Mouse (Mus musculus) forebrain, postnatal 0 days (tissue): ENCODE measurements around the gene Med27. TPM values are rescaled to one million over a fixed set of nuclear protein-coding genes. Genes with fewer than 3 reads are reported as not detected.

ENCODE experiments used
- ATAC-seq: fragments of 200-750 bp; cut with Nextera tagmentation; 2 replicates; pipeline ENCODE4 v1.8.0; 2017; ENCODE audit warnings: mild to moderate bottlenecking, moderate library complexity
- DNase-seq: peaks from one replicate; pipeline ENCODE4 v3.0.0-alpha.2; 2015
- H3K27ac ChIP-seq: fragments of 300-500 bp; sonication (generic); 2 replicates; pipeline ENCODE4 v1.5.1; 2014; ENCODE audit warnings: low read depth, mild to moderate bottlenecking, antibody characterized with exemption, low read length, moderate library complexity, mixed read lengths
- H3K27me3 ChIP-seq: fragments of 300-500 bp; sonication (generic); 2 replicates; pipeline ENCODE4 v1.6.1; 2014; ENCODE audit warnings: mild to moderate bottlenecking, low read length, mixed read lengths; ENCODE audit not compliant: insufficient read depth
- H3K36me3 ChIP-seq: fragments of 300-500 bp; sonication (generic); 2 replicates; pipeline ENCODE4 v1.6.1; 2014; ENCODE audit warnings: mild to moderate bottlenecking, moderate library complexity; ENCODE audit not compliant: insufficient read depth
- H3K4me1 ChIP-seq: fragments of 300-500 bp; sonication (generic); 2 replicates; pipeline ENCODE4 v1.6.1; 2014; ENCODE audit warnings: antibody characterized with exemption; ENCODE audit not compliant: insufficient read depth
- H3K4me2 ChIP-seq: fragments of 300-500 bp; sonication (generic); 2 replicates; pipeline ENCODE4 v1.6.1; 2014; ENCODE audit warnings: low read depth, mild to moderate bottlenecking, moderate library complexity
- H3K4me3 ChIP-seq: fragments of 300-500 bp; sonication (generic); 2 replicates; pipeline ENCODE4 v1.5.1; 2014; ENCODE audit warnings: low read depth, low read length, mixed read lengths
- H3K9ac ChIP-seq: fragments of 300-500 bp; sonication (generic); 2 replicates; pipeline ENCODE4 v1.6.1; 2014; ENCODE audit warnings: mild to moderate bottlenecking
- H3K9me3 ChIP-seq: fragments of 300-500 bp; sonication (generic); 2 replicates; pipeline ENCODE4 v1.6.1; 2016; ENCODE audit warnings: low read length
- CTCF ChIP-seq: sonication (generic); IDR thresholded peaks from 2 replicates; pipeline ENCODE4 v1.5.1; 2016; ENCODE audit warnings: antibody characterized with exemption, control low read depth, low read depth
- WGBS: fragments of 180-500 bp; shearing (Covaris S2); extraction: QIAGEN DNeasy Blood & Tissue Kit; methylation state at CpG from one replicate; pipeline ENCODE4 v1.1.7; 2014; 5-methylcytosine and 5-hydroxymethylcytosine counted together
- polyA plus RNA-seq: library from polyadenylated mRNA; unstranded; fragments of >200 nt; fragmentation: Nextera tagmentation; extraction: Ambion mirVana; gene quantifications from 2 replicates; pipeline ENCODE4 v1.2.1, GENCODE M21; 2015
- total RNA-seq: library from RNA; depleted of rRNA; stranded (reverse); fragments of >200 nt; gene quantifications from 2 replicates; pipeline ENCODE4 v1.2.3, GENCODE M21; 2014

Med27 gene
- total and polyA plus RNA-seq, 2 experiments from 2014 or later = 60.1 to 71.2 TPM

DNA sequence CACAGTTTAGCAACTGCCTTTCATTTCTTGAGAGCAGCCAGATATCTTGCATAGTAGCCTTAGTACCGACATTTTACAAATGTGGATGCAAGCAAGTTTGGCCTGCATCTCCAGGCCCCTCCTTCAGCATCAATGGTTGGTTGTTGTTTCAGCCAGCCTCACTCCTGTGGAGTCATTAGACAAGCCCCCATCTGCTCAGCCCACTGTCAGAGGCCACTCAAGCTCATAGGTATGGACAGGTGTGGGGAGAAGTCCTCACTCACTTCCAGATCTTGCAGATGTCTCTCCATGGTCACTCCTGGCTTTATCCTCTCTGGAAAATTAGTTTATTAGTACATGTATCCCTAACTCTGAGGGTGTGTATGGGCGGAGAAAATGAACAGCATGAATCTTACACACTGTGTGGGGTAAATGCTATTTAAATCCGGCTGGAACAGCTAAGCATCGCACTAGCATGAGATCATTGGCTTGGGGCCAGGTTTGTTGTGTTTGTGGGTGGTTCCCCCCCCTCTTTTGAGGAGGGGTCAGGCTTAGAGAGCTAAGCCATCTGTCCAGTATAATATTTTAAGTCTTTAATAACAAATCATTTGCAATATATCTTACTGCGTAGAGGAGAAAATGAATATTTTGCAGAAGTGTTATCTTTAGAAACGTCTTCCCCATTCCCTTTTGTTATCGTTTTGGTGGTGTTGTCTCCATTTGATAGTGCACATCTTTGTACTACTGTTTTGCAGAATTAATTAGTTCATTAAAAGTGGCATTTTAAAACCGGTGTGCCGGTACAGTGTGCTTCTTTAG is 118.4 kb downstream of the Med27 start:
- H3K27ac ChIP-seq = peak overlapping the region; percentile 59
- no peak overlapping the region for H3K9ac ChIP-seq
- no peaks in the 10 kb centered on the region for H3K9me3 ChIP-seq
- H3K4me2 ChIP-seq = no peak overlapping the region
- WGBS = 12% methylated on average over 9 of the region's 9 CpGs
- no peak overlapping the region for H3K4me3 ChIP-seq
- ATAC-seq = peak; percentile 35; the same call in 1 of the 2 replicates
- H3K36me3 ChIP-seq = no peaks in the 10 kb centered on the region
- DNase-seq = peak; percentile 82
- H3K27me3 ChIP-seq = no peaks in the 10 kb centered on the region
- no peak for TF ChIP-seq CTCF
- peaks cover 31% of the 10 kb centered on the region for H3K4me1 ChIP-seq

DNA sequence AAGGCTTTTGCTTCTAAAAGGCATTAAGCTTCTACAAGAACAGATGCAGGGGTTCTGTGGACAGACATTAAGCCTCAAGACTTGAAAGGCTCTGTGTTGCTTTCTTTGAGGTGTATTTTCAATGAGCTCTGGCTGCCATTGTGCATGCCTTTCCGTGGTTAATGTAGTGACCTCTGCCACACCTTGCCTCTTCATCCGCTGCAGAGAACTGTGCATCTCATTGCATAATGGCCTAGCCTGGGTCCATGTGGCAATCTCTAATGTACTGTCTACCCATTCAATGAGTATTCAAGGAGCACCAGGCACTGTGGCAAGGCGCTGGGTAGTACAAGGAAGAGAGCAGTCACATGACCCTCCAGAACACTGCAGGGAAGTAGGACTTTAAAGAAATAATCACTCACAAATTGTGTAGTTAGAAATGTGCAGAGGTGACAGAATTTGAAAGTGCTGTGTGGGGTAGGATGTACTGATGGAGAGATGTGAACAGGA is 119.1 kb downstream of the Med27 start:
- no peak for ATAC-seq
- TF ChIP-seq CTCF = no peak
- H3K36me3 ChIP-seq = no peaks in the 10 kb centered on the region
- no peak overlapping the region for H3K4me3 ChIP-seq
- peak overlapping the region; percentile 59; the same call in 1 of the 2 replicates for H3K27ac ChIP-seq
- peaks cover 33% of the 10 kb centered on the region for H3K4me1 ChIP-seq
- no peaks in the 10 kb centered on the region for H3K9me3 ChIP-seq
- no peak overlapping the region for H3K9ac ChIP-seq
- H3K27me3 ChIP-seq = no peaks in the 10 kb centered on the region
- no peak for DNase-seq
- H3K4me2 ChIP-seq = no peak overlapping the region
- WGBS = 12% methylated on average over 3 of the region's 3 CpGs

DNA sequence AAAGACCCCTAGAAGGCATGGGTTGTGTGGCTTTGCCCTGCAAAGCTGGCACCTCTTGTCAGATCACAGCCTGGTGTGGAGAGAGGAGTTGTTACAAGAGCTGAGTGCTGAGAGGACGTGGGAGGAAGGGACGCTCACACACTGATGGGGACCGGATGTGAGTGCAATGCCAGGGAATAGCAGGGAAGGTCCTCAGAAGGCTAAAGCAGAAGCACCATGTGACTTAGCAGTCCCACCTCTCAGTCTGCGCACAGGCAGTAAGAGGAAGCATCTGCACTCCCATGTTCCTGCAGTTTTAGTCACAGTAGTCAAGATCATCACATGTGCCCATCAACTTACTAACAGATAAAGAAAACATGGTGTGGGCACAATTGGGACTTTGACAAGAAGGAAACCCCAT is 119.8 kb downstream of the Med27 start:
- WGBS = 62% methylated on average over 4 of the region's 4 CpGs
- H3K4me1 ChIP-seq = peaks cover 34% of the 10 kb centered on the region
- TF ChIP-seq CTCF = no peak
- H3K4me3 ChIP-seq = no peak overlapping the region
- no peak overlapping the region for H3K9ac ChIP-seq
- H3K27me3 ChIP-seq = no peaks in the 10 kb centered on the region
- ATAC-seq (no peak), DNase-seq (no peak)
- H3K36me3 ChIP-seq = no peaks in the 10 kb centered on the region
- H3K27ac ChIP-seq = peak overlapping the region; percentile 59; the same call in 1 of the 2 replicates
- H3K4me2 ChIP-seq = no peak overlapping the region
- no peaks in the 10 kb centered on the region for H3K9me3 ChIP-seq

DNA sequence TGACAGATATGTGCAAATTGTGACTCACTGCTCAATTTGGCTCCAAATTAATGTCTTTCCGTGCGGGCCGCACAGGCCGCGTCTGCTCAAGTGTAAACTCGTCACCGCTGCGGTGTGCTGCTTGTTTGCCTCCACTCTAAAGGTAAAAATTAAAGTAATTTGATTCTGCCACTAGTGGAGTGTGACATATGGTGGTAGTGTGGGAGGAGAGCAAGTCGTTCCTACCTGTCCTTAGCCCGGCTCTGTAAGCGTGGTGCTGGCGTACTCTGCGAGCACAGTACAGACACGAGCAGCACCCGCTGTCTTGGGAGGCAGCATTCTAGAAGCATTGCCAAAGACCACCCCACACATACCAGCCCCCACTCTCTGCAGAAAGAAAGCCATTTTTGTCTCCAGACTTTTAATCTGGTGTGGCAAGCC is 121.9 kb downstream of the Med27 start:
- H3K4me3 ChIP-seq = no peak overlapping the region
- WGBS = 28% methylated on average over 15 of the region's 15 CpGs
- H3K36me3 ChIP-seq = no peaks in the 10 kb centered on the region
- DNase-seq (peak; percentile 82), ATAC-seq (peak; percentile 91)
- no peak for TF ChIP-seq CTCF
- H3K9ac ChIP-seq = no peak overlapping the region
- H3K4me2 ChIP-seq = no peak overlapping the region
- peaks cover 34% of the 10 kb centered on the region for H3K4me1 ChIP-seq
- peak overlapping the region; percentile 76 for H3K27ac ChIP-seq
- no peaks in the 10 kb centered on the region for H3K9me3 ChIP-seq
- H3K27me3 ChIP-seq = no peaks in the 10 kb centered on the region

DNA sequence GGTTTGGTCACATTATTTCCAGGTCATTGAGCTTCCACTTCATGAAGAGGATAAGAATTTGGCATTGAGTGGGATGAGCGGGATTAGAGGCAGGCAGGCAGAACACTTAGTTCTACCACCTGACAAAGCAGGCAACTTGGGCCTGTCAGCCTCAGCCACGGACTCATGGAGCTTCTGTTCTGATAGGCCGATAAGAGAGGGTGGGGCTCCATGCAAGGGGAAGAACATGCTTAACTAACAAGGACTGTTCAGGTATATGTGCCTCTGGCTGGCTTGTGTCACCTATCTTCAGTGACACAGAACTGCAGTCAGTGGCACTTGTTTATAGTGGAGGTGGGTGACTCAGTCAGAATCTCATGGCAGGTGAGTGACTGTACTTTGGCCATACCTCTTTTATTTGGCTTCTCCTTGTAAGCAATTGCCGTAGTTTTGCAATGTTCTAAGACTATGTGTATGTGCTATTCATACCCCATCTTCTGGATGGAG is 126.4 kb downstream of the Med27 start:
- no peaks in the 10 kb centered on the region for H3K9me3 ChIP-seq
- H3K27ac ChIP-seq = no peak overlapping the region
- no peak overlapping the region for H3K9ac ChIP-seq
- H3K4me1 ChIP-seq = peaks cover 18% of the 10 kb centered on the region
- no peak overlapping the region for H3K4me3 ChIP-seq
- 77% methylated on average over 4 of the region's 4 CpGs for WGBS
- DNase-seq (no peak), ATAC-seq (no peak)
- no peak overlapping the region for H3K4me2 ChIP-seq
- no peak for TF ChIP-seq CTCF
- H3K36me3 ChIP-seq = no peaks in the 10 kb centered on the region
- no peaks in the 10 kb centered on the region for H3K27me3 ChIP-seq

DNA sequence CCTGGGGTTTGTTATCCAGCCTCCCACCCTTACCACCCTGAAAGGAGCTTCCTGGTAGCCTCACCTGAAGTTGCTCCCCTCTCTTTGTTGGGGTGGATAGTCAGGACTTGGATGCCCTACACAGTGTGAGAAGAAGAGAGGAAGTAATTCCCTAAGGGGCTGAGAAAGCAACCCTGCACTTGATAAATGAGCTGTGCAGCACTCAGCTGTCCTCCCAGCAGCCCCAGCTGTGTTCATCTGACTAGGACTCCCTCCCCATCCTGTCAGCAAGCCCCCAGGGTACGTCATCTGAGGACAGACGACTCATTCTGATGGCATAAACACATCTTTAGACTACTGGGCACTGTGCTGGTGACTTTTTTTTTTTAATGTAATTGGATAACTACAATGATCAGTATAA is 127.3 kb downstream of the Med27 start:
- WGBS = 58% methylated on average over 2 of the region's 2 CpGs
- no peak overlapping the region for H3K4me2 ChIP-seq
- no peaks in the 10 kb centered on the region for H3K36me3 ChIP-seq
- H3K9ac ChIP-seq = no peak overlapping the region
- H3K27me3 ChIP-seq = no peaks in the 10 kb centered on the region
- TF ChIP-seq CTCF = no peak
- no peak for DNase-seq
- H3K27ac ChIP-seq = no peak overlapping the region
- no peak overlapping the region for H3K4me3 ChIP-seq
- no peak for ATAC-seq
- H3K4me1 ChIP-seq = peaks cover 12% of the 10 kb centered on the region
- H3K9me3 ChIP-seq = no peaks in the 10 kb centered on the region

DNA sequence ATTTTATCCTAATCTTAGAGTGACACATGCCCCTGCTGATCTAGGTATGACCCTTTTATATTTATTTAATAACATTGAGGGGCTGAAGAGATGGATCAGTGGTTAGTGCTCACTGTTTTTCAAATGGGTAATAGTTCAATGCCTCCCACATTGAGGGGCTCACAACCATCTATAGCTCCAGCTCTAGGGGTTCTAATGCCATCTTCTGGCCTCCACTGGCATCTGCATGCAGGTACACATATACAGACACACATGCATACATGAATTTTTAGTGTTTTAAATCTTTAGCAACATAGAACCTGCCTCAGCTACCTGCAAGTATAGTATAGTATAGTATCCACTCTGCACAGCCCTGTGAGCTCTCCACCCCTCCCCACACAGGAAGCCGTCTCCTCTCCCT is 130.1 kb downstream of the Med27 start:
- H3K4me2 ChIP-seq = no peak overlapping the region
- no peak overlapping the region for H3K9ac ChIP-seq
- H3K27me3 ChIP-seq = no peaks in the 10 kb centered on the region
- no peak for ATAC-seq
- H3K27ac ChIP-seq = no peak overlapping the region
- H3K4me3 ChIP-seq = no peak overlapping the region
- no peaks in the 10 kb centered on the region for H3K9me3 ChIP-seq
- TF ChIP-seq CTCF = peak; percentile 46; the same call in 1 of the 2 replicates
- H3K4me1 ChIP-seq = no peaks in the 10 kb centered on the region
- no peak for DNase-seq
- H3K36me3 ChIP-seq = no peaks in the 10 kb centered on the region
- 92% methylated on average over 1 of the region's 1 CpGs for WGBS
